Mouse (Mus musculus) frontal cortex, postnatal 36 days (tissue): ENCODE measurements around the gene Ccdc66.
A peak's percentile ranks its signal among the peaks of the same experiment; 100 is the strongest.

ENCODE experiments used
- DNase-seq, 2 experiments: peaks; one replicate each; pipeline ENCODE4 v3.0.0; 2022; ENCODE audit warnings: low spot score in 2 of 2

The Ccdc66 gene

DNA sequence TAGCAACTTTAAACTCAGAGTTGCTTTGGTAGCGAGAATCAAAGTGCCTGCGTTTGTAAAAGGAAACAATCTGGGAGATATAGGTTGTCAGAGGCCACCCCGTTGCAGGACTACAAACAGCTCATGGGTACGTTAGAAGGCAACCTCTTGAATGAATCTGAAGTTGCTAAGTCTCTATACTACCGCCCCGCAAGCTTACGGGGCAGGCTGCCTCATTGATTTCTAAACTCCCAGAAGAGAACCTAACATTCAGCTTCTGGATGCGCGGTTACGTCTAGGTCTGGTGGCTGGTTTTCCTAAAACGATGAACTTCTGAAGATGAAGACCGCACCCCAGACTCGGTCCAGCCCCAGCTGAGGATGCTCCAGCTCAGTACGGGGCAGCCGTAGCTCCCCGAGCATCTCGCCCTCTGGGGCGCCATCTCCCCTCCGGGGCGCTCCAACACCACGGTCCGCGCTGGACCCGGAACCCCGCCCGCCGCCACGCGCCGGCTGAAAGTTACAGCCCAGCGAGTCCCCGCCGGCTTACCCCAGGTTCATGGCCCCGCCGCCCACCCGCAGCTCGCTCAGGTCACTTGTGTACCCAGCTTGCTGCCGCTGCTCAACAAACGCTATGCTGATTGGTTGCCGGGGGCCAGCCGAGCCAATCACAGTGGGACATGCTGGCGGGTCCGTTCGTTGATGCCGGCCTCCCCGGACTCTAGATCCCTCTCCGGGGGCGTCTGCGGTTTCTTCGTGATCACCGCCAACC, at the start of gene Ccdc66:
Gene Ccdc66, minus strand, starts transcription at position 567 of the 750 bp plus-strand sequence.
- peak; percentile 100 for DNase-seq

DNA sequence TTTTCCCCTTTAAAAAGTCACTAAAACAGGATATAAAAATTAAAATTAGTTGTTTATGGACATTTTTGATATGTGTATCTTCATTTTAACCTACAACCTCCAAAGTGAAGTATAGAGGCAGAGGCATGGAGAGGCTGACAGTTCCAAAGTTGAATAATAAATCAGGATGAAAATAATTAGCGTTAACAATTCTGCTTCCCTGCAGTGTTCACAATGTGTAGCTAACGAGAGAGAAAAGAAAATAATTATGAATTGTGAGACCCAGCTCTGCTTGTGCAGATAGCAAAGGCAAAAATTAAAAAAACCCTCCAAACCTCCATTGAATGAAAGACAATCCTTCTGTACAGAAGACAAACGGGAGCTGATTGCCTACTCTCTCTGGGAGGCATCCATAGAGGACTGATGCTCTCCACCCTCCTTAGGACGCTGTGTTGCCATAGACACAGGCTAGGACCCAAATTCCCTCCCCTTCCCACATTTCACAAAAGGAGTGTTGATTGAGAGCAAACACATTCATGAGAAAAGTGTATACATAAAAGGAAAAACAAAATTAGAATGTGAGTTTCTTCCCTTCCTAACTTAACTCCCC, 35.7 kb upstream of the Ccdc66 start:
- no peak for DNase-seq

DNA sequence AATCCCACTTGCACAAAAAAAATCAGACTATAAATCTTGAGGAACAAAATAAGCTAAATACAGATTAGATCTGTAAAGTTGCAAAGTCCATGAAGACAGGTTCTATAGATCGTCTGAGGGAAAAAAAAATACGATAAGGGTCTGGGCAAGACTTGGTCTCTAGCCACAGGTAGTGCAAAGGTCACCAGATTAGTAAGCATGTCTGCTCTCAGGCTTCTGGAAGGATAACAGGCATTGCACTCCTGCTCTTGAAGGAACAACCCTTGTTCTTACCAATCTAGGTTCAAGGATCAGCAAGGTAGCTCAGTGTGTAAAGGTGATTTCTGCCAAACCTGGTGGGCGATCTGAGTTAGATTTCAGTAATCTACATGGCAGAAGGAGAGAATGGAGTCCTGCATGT, 28.2 kb upstream of the Ccdc66 start:
- DNase-seq = no peak

DNA sequence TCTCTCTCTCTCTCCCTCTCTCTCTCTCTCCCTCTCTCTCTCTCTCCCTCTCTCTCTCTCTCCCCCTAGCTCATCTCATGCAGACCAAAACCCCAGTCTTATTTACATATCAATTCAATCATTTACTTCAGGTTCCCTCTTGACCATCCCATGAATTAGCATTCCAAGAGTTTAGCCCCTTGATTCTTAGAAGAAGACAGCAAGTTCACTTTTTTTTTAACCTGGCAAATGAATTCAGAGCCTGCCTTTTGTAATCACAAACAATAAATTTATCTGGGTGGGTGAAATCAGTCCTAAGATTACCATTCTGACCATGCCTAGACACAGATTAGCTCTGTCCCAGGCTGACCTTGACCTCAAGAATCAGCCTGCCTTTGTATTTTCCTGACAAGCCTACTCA, 16.3 kb upstream of the Ccdc66 start:
- no peak for DNase-seq

DNA sequence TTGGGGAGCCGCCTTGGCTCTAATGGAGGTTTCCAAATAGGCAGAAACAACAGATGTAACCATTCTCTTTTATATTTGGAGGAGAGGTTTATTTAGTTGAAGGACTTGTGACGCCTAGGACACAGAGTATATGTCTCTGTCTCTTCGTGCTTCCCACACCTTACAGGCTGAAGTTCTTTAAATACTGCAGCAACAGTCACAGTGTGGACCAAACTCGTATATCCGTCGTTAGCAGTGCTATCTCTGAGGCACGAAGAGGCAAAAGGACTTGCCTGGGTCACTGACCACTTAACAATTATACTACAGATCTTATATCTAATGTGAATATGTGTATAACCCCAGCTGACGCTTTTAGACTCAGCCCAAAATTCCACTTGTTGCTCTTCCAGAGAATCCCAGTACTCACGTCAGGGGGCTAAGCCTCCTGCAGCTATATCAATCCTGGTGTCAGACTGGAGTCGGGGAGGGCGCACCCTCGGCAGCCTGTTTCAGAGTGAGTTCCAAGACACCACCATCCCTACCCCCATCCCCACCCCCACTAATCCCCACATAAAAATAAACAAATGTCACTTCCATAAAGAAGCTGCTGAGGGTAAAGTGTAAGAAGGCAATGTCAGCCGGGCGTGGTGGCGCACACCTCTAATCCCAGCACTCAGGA, 513 bp upstream of the Ccdc66 start:
- no peak for DNase-seq

DNA sequence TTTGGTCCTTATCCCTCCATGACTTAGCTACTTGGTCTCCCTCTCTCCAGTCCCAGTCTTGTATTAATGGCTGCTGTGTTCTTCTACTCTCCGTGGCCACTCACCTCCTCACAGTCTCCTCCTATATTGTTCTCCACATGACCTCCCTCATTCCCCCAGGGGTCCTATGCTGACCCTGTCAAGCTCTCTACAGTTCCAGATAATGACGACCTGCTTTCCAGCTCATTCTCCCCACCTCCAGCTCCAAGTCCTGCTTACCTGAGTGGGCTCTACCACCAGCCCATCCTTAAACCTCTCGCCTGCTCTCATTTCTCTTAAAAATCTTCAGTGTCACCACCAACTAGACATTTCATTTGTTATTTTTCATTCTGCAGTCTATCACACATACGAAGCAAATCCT, 7.2 kb downstream of the Ccdc66 start:
- no peak for DNase-seq

DNA sequence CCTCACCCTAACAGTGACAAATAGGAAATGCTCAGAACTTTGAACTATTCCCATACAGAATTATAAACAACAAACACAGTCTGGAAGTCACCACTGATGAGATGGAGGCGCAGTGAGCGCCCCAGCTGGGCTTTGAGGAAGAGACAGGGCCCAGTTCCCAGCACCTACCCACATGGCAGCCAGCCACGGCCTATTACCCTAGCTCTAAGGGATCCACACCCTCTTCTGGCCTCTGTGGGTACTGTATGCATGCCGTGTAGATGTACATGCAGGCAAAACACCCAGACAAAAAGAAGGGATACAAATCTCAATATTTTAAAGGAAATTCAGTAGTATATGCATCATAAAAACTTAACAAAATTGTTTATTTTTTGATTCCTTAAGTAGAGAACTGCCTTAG, 14.7 kb downstream of the Ccdc66 start:
- DNase-seq = no peak

DNA sequence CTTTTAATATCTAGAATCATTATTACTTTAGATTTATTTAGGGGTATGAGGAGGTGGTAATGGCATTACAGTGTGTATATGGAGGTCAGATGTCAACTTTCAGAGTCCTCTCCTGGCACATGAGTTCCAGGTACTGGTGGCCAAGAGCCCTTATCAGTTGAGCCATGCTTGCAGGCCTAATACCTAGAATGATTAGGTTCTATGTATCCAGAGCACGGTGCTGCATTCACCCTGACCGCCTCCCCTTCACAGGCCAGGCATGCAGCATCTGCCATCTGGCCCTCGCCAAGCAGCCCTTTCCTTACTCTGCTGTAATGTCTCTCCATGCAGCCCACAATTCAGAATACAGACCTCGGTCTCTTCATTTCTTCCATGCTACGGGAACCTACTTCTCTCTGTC, 16.9 kb downstream of the Ccdc66 start:
- DNase-seq = no peak

DNA sequence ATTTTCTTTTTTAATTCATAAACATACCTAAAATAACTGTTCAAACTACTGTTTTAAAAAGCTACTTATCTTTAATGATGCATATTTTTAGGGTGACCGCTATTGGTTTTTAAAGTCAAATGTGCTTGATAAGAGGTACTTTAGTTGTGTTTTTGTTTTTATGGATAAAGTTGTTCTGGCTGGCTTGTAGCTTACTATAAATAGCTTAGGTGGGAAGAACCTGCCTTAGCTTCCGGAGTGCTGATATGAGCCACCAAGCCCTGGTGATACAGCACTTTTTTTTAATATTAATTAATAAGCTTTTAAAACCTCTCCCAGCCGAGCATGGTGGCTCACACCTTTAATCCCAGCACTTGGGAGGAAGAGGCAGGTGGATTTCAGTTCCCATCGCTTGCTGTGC, 61.3 kb downstream of the Ccdc66 start:
- no peak for DNase-seq

DNA sequence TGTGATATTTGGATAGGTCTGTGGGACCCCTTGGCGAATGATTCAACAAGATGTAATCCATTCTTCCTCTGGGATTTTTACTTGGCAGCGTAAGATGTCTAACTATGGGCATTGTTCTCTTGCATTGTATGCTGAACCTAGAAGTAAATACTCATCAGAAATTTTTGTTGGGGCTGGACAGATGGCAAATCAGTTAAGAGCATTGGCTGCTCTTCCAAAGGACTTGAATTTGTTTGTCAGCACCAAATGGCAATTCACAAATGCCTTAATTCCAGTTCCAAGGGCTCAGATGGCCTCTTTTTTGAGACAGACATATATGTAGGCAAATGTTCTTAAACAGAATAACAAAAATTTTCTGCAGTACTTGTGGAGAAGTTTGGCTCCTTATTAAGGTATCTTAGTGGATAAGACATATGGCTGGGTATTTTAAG, 63.4 kb downstream of the Ccdc66 start:
- DNase-seq = peak in 1 of 2 experiments; percentile 16

DNA sequence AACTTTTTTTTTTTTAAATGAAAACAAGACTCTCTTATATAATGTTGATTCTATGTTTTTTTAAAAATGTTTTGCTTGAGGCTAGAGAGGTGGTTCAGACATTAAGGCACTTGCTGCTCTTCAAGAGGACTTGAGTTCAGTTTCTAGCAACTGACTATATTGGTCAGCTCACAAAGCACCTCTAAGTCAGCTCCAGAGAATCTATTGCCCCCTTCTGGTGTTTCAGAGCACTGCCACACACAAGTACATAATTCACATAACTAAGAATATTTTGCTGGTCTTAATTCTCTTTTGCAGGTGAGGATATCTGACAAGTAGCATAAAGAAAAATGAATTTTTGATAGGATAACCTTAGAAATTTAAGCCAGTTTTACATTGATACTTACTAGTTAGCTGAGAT, 67.3 kb downstream of the Ccdc66 start:
- no peak for DNase-seq

DNA sequence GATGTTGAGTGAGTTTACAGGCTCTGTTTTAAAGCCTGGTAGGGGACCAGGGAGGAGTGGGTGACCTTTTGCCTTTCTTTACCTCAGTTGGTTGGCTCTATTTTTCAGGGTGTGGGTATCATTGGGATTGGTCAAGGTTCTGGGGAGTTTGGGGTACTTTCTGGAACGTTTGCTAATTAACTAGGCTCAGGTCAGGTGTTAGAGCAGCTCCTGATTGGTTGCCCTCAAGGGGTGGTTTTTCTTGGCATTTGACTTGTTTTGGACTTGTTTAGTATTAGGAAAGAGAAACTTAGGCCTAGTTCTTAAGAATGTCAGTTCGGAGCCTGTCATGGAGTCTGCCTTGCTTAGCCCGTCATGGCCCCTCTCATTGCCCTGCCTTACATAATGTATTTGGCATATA, 71.4 kb downstream of the Ccdc66 start:
- no peak for DNase-seq

DNA sequence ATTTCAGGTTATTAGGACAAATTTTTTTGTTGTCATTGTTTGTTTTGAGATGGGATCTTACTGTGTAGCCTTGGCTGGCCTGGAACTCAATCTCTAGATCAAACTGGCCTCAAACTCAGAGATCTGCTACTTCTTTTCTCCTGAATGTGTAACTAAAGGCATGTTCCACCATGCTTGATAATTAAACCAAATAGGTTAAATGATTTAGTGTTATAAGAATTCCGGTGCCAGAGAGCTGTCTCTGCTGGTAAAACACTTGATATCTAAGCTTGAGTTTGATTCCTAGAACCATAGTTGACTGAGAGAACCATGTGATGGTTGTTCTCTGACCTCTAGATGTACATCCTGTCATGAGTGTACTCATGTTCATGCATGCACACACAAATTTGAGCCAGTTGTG, 72.1 kb downstream of the Ccdc66 start:
- DNase-seq = no peak

DNA sequence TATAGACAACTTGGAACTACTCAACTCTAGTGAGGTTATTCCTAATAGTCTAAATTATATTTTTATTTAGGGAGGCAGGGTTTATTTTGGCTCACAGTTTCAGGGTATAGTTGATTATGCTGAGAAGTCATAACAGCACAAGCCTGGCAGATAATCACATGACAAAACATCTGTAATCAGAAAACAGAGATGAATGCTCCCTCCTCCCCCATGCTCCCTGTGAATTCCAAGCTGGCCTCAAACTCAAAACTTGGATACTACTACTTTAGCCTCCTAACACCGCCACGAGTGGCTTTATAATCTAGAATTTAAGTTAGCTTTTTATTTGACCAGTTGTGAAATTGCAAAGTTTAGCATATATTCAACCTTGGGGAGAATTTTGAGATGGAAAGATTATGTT, 76.2 kb downstream of the Ccdc66 start:
- DNase-seq = no peak
